Mouse (Mus musculus) hindlimb bud, embryonic 11.5 days (tissue): ENCODE measurements around the gene Sgms1.
"Not testable (repeated sequence)": the region's sequence is repeated elsewhere in the genome, so short reads cannot be mapped to it uniquely, and the experiment has no call there.

Experiments
- DNase-seq: peaks from one replicate; pipeline ENCODE4 v3.0.0-alpha.2; 2012; ENCODE audit warnings: low read depth, low spot score; ENCODE audit errors: extremely low spot score

Gene Sgms1

DNA sequence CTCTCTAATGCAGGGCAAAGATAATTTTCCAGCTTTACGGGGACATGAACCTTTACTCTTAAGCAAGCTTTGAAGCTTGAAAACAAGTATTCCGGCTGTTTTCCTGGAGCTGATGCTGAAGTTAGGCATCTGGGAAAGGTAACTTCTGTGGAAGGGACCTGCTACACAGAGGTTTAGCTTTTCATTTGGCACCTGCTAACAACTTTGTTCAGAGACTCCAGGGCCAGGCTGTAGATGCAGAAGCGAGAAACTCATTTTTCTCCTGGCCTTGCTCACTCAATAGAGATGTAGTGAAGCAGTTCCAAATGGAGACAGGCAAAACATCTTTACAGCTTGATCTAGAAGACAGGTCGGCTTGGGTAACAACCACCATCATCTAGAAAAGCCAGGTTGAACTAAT lies 225.4 kb downstream of the Sgms1 start:
- no peak for DNase-seq

DNA sequence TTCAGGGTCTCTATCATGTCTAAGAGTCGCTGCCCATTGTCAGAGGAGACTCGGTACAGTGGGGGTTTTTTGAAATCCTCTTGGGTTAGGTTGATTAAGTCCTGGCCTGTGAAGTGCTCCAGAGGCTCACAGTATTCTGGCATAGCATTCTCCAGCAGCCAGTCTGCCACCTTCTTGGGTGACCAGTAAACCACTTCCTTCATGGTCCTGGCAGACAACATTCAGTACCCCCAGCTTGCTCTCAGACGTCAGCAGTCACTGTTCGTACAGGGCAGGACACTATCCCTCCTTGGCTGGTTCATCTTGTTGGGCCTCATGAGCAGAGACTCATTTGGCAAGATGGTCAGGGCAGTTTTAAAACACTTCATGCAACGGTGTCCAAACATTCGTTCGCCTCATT lies 229.6 kb downstream of the Sgms1 start:
- no peak for DNase-seq

DNA sequence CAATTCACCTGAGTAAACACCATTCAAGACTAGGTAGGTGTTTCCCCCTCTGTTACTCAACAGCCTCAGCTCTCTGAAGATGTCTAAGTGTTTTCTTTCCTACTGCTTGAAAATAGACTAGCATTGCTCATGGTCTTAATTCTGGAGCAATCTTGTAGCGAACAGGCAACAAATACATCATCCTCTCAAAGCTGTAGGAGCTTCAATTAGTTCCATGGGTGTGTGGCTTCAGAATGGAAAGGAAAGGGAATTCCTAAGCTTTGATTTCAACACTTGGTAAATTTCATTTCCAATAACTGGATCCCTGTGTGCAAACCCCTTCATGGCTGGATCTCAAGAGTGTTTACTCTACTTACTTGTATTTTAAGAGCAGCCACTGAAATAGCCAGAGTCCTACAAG lies 230.3 kb downstream of the Sgms1 start:
- no peak for DNase-seq

DNA sequence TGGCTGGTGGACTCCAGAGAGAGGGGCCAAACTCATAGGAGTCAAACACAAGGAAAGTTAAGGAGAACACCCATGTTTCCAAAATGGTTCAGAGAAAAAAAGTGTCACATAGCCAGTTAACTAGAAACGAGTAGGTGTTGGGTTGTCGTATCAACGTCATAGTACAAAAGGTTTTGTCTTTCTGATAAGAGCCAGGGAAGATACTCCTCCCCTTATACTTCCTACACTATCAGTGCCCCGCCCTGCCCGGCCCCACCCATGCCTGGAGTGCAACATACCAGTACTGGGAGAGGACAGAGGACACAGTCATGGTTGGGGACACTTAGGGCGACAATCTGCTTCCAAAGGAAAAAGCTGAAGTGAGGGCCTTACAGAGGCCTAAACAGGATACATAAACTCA lies 232.5 kb downstream of the Sgms1 start:
- DNase-seq, result no peak

DNA sequence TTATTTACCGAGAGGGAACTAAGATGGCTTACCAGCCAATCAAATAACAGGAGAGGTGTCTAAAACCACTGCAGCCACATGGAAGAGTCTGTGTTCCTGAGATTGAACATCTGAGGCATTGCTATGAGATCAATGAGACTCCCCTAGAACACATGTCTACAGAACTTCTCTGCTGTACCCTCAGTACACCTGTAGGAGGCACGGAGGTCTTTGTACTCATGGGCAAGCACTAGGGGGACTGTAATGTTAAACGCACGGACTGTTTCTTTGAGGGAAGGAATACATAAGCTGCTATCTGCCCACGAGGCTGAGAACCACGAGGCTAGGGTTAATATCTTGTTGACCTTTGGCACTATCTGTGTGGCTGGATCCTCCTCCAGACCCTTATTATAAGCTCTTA lies 237.0 kb downstream of the Sgms1 start:
- DNase-seq, result no peak

DNA sequence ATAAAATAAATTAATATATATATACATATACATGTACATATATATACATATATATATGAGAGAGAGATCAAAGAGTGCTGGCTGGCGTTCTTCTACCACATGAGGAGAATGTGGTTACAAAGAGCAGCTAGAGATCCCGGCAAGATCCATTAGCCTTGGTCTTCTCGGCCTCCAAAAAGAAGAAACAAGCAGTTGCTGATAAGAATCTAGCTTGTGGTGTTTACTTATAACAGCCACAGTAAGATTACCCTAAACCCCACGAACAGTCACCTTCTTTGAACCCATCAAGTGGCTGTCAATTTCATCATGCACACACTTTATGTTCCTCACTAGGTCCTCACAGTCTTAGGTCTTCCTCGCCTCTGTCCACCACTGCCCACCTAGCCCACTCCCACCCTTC lies 240.8 kb downstream of the Sgms1 start:
- no peak for DNase-seq

DNA sequence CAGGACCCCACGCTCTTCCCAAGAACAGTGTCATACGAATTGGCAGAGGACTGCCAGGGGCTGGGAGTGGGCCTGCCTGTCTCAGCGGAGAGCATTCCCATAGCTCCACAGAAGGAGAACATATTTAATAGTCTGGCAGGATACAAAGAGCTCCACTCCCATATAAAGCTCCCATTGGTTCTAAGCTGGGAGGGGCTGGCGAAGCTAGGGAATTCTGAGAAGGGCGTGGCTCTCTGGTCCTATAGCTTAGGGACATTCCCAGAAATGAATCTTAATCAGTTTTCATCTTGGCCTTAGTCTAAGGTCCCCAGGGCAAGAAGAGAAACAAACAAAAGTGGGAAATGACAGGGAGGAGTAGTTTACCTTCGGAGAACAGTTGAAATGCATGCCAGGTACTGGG lies 247.1 kb downstream of the Sgms1 start:
- DNase-seq, result no peak

DNA sequence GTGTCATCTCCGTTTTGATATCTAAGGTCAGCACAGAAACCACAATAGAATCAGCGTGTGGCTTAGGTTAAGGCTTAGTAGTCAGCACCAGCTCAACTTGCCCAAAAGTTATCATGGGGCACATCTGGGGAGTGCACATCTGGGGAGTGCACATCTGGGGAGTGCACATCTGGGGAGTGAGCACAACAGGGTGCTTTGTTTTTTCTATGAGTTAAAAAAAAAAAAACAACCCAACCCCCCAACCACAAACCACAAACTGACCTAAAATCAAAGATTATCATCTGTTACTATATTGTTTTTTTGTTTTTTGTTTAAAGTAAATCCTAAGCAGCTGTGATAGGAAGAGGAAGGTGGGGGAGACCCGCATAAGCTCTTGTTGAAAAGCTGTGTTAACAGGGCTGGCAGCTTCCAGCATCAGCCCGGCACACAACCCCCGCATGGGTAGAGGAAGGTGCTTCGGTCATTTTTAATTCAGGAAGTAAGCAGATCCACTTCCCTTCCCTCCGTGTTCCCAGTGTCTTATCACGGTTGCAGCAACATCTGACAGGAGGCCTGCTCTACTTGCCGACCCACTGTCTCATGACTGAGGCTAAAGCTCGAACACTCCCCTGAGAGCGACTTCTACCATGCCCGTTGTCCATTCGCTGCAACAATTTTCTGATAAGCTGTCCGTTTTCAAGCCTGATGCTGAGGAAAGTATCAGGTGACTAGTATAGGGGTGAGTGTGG lies 251.0 kb downstream of the Sgms1 start:
- no peak for DNase-seq

DNA sequence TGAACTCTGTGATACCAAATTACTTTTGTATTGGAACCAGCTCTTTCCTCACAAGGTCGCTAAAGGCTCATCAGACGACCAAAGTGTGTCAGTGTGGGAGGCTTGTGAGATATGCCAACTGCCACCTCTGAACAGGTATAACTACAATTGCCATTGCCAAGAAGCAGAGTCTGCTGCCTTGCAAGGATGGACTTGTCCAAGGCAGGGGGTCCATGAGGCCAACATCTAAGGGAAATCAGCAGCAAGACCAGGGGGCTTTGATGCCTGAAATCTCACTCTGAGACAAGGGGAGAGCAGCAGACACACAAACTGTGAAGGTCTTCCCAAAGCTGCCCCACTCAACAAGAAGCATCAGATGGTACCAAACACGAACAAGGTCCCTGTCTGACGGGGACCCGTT lies 251.6 kb downstream of the Sgms1 start:
- DNase-seq, result no peak

DNA sequence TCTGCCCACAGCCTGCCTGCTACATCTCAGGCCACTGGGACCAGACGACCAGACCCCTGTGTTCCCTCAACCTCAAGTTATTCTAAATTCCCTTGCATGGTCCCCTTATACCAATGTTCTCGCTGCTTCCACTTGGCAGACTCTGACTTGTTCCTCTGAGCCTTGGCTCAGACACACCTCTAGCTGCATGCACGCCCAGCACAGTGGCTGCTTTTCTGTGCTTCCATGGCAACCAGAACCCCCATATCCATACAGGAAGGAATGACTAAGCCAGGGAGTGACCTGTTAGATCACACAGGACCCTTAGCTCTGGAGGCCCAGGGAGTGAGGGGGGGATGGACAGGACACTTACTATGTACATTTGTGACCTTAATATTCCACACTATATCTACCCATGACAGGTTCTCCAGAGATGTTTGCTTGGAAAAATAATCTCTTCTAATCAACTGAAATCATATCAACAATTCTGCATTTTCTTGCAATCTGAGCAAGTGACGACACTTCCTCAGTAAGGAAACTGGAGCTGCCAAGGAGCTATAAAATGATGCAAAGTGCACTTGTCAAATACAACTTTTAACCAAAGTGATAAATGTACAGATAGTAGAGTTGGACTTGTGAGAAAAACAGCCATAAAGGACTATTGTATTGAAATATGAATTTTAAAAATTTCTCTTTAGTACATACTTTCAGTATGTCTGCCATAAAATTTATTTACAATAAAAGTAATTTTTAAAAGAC lies 252.5 kb downstream of the Sgms1 start:
- no peak for DNase-seq

DNA sequence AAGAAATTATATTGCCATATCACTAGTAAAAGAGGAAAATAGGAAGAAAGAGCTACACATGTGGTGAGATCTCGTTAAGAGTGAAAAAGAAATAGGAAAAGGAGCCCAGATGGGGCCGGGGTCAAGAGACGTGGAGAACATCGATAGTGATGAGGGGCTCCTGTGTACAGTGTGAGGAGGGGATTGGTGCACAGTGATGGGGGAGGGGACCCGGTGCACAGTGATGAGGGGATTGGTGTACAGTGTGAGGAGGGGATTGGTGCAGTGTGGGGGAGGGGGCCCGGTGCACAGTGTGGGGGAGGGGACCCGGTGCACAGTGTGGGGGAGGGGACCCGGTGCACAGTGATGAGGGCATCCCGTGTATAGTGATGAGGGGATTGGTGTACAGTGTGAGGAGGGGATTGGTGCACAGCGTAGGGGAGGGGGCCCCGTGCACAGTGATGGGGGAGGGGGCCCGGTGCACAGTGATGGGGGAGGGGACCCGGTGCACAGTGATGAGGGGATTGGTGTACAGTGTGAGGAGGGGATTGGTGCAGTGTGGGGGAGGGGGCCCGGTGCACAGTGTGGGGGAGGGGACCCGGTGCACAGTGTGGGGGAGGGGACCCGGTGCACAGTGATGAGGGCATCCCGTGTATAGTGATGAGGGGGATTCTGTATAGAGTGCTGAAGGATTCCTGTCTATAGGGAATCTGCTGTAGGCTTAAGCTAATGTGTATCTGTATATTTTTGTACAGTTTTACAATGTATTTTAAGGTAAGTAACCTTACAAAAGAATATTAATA lies 257.6 kb downstream of the Sgms1 start:
- not testable (repeated sequence) for DNase-seq

DNA sequence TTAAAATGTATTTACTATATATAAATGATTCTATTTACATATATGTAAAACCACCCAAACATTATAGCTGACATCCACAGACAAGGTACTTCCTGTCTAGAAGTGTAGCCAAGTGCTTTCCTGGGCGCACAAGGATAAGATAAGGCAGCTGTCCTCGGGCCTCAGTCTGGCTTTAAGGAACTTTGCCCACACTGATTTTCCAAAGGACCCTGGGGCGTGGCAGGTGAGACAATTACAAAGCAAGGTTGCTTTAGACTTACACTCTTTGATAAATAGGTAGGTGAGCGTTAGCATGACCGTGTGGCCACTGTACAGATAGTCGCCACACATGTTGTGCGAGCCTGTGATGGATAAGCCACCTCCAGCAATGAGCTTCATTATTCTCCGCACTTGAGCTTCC lies 260.2 kb downstream of the Sgms1 start:
- no peak for DNase-seq

DNA sequence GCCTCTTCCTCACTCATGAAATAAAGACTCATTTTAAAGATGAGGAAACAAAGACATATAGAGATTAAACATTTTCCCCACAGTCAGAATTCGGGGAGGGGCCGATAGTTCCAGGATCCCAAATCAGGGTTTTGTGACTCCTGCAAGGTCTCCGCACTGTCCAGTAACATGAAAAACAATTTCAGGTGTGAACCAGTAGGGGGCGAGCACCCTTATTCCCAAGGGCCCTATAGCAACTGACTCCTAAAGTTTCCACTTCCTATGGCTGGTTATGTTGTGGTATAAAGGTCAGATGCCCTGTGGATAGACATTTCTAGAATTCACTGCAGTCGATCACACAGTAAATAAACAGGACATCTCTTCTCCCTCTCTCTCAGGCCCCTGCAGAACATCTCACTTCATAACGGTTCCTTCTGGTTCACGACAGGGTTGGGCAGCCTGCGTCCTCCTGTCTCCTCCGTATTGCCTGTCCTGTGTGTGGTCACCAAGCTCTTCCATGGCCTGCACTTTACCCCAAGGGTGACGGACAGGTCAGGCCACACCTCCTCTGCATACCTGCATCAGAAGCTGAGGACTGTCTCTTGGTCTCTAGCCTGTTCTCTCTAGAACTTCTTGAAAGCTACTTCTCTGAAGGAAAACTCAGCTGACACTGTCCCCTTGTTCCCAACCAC lies 262.2 kb downstream of the Sgms1 start:
- no peak for DNase-seq

DNA sequence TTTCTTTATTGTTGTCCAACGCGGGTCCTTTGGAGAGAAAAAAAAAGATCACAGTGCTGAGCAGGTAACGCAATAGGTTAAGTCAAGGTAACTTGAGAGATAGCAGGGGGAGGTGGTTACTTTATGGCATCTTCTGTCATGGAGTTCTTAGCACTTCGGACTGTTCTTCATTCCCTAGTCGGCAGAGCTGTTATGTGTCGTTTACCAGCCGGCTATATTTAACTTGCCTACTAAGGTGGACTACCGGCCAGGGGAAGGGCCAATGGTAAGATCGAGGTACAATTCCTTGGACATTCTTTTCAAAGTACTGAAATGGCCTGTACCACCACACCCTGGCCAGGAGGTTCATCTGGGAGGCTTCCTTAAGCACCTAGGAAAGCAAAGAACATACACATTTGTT lies 265.4 kb downstream of the Sgms1 start:
- DNase-seq, result no peak

DNA sequence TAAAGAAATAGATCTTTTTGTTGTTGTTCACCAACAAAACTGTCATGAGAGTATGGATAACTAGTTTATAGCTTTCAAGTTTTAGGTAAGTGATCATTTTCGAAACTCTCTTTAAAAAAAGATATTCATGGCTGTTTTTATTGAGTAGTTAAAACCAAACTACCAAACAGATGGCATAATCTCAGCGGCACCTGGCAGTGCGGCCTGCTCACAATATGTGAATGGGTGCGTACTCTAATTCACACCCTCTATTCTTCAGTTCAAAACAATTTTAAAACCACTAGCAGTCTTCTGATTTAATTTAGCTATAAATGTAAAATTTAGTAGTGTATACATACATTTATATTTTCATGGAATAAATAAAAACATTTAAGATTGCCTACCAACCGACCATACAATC lies 266.3 kb downstream of the Sgms1 start:
- DNase-seq, result no peak

DNA sequence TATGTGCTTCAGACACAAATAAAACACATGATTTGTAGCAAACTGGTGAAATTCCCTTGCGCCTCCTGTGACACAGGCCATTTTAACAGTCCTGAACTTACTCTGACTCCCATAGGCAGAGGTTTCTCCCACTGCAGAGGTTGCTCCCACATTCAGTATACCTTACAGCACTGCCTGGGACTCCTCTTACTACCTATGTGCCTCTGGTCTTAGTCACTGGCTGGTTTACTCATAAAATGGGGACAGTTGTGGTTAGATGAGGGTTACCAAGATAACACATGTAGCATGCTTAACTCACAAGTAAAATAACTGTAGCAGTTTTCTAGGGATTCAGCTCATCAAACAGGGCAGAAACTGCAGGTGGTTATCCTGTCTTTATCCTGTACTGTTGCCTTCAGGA lies 268.7 kb downstream of the Sgms1 start:
- no peak for DNase-seq

DNA sequence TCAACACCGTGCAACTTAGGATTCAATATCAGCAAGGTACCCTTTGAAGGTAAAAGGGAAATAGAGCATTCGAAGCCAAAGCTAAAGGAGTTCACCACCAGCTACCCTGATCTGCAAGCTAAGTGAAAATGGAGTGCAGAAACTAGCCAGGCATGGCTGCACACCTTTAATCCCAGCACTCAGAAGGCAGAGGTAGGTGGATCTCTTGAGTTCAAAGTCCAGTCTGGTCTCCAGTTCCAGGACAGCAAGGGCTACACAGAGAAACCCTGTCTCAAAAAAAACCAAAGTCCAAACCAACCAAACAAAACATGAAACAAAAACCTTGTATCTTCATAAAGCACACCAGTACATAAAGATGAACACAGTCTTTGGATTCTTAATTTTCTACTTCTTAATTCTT lies 269.8 kb downstream of the Sgms1 start:
- DNase-seq, result no peak

DNA sequence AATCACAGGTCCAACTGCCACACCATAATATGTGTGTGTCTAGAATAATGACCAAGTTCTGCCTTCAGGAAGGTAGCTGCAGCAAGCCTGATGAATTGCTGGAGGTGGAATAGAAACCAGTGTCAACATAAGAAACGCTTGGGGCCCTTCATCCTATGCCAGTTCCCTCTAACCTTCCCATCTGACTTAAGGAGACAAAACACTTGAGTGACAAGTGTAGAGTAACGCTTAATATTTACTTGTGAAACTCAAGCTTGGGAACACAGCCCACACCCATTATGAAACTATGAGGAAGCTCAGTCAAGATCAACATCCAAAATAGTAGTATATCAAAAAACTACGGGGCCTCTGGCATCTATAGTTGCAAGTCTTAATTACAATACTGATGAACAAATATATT lies 271.0 kb downstream of the Sgms1 start:
- no peak for DNase-seq

DNA sequence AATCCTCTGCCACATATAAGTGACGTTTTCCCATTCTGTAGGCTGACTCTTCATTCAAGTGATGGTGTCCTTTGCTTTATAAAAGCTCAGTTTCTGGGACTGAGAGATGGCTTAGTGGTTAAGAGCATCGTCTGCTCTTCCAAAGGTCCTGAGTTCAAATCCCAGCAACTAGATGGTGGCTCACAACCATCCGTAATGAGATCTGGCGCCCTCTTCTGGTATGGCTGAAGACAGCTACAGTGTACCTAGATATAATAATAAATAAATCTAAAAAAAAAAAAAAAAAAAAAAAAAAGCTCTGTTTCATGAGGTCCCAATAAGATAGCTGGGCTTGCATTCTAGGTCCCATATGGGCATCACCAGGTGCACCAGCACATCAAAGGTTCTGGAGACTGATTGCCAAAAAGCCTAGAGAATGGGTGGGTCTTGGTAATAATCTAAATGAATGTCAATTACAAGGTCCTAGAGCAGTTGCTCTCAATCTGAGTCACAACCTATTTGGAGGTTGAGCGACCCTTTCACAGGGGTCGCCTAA lies 272.0 kb downstream of the Sgms1 start:
- no peak for DNase-seq

DNA sequence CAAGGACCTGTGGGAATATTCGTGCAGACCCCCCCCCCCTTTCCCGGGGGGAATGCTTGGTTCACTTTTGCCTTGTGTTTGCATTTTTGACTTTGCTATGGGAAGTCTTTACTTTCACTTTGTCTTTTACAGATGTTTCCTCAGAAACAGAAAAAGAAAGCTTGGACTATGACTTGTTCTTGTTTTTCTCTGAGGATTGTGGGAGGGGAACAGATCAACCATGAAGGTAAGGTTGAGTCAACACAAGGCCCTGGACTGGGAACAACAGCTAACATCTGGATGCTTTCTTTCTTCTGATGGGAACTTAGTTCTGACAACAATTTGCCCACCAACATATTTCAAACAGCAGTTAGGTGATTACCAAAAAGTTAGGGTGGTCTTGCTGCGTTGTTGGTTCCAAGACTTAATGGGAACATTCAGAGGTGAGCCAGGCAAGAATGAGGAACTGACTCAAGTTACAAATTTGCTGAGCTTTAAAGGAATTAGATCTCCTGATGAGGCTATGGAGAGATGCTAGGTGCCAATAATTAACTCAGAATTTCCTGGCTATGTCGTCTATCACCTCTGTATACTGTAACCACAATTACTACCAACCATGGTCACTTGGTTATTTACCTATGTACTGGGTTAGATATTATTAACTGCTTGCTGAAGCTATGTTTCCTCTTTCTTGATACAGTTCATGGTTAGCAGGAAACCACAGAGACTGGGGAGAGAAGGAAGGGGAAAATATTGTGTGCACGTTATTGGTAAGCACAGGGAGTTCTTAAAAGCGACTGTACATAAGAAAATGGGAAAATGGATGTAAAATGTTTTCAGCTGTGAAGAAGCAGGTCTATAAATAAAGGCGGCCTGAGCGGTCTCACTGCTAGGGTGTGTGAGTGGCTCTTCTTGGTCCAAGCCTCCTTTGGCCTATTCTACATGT lies 277.4 kb downstream of the Sgms1 start:
- no peak for DNase-seq
